Mouse (Mus musculus): ENCODE results near the gene Vmn1r220.
"Not testable (repeated sequence)": the region's sequence is repeated elsewhere in the genome, so short reads cannot be mapped to it uniquely, and the experiment has no call there.

Gene Vmn1r220

GRCm38 (mm10) chr13:23187875-23188274 lies at the start of gene Vmn1r220:
TSS of gene Vmn1r220 (minus strand) at chr13:23187975.
- no peak for DNase-seq (ENCODE audit: low spot score)

DNA sequence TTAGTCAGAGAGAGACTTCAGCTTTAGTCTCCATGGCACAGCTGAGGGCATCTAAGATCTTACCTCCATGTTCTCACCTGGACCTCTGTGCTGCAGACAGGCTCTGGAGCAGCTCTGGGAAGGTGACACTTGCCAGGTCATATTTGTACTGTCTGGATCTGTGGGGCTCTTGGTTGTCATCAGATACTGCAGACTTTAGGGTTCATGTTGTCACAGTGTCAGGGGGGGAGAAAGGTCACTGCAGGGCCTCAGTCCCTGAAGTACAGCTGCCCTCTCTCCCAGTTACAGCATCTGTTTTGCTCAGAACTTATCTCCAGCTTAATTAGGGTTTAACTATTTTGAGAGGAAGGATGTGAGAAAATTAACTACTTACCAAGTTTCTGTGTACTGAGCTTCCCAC lies 48.1 kb upstream of the Vmn1r220 start, which contains the start of gene Vmn1r222:
Vmn1r222 (minus strand) TSS at position 101 of the 400 bp plus-strand sequence.
- not testable (repeated sequence) for DNase-seq (ENCODE audit: low spot score)

DNA sequence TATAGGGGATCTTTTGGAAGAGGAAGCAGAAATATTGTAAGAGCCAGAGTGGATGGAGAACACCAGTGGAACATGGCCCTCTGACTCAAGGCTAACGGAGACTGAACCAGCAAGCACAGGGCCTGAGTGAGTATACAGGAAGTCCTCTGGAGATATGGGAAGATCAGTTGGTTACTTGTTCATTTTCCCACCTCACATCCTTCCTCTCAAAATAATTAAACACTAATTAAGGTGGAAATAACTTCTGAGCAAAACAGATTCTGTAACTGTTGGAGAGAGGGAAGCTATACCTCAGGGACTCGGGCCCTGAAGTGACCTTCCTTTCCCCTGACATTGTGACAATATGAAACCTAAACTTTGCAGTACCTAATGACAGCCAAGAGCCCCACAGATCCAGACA lies 26.1 kb upstream of the Vmn1r220 start, which contains the start of gene Vmn1r221:
Vmn1r221 (plus strand) TSS at position 301 of the 400 bp plus-strand sequence.
- not testable (repeated sequence) for DNase-seq (ENCODE audit: low spot score)

- not testable (repeated sequence) for DNase-seq (ENCODE audit: low spot score)
These were observed 16.1 kb upstream of the Vmn1r220 start for GRCm38 (mm10) chr13:23203885-23204284.

DNA sequence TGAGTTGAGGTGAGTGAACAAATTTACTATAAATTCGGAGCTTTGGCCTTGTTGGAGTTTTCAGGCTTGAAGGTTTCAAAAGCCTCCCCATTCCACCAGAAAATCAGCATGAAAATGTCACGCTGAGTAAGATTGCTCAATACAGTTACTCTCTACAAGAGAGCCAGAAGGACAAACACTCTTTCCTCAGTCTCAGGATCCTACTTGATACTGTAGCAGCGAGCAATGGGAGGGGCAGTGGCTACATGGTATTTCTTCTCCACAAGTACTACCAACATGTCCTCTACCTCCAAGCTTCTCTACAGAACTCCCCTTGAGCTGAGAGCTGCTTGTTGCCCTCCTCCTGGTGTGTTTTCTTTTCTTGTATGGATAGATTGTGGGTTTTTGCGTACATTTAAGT lies 21.3 kb downstream of the Vmn1r220 start:
- not testable (repeated sequence) for DNase-seq (ENCODE audit: low spot score)

GRCm38 (mm10) chr13:23159012-23159411 lies 28.8 kb downstream of the Vmn1r220 start, which contains the start of gene Vmn1r219:
TSS of gene Vmn1r219 (plus strand) at chr13:23159312.
- no peak for DNase-seq (ENCODE audit: low spot score)

DNA sequence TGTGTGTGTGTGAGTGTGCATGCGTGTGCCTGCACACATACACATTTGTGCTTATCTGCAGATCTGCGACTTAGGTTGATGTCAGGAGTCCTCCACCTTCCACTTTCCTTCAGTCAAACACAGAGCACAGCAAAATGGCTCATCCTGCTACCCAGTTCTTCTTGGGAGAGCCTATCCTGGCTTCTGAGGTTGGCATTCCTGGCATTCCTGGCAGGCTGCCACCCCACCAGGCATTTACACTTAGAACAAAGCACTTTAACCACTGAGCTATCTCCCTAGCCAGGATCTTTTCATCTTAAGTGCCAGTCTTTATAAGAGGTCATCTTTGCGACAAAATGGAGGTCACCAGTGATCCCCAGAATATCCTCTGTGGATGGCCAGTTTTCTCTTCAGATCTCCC lies 29.9 kb downstream of the Vmn1r220 start:
- DNase-seq (ENCODE audit: low spot score) = no peak

DNA sequence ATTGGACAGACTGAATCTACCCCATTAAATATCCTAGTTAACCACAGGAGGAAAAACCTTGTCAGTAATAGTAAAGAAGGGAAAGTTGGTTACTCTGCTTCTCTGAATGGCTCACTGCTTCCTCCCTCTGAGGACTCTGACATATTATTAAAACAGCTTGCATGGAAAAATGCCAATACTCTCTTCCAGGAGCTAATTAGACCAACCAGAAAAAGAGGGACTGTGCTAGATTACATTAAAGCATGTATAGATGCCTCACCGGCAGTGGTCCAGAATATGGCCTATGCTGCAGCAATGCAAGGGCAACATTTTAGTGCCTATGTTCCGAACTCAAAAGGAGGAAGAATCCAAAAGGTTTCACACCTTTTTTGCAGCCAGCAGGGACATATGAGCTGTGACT lies 48.9 kb downstream of the Vmn1r220 start:
- no peak for DNase-seq (ENCODE audit: low spot score)

- no peak for DNase-seq (ENCODE audit: low spot score)
These were observed 54.3 kb downstream of the Vmn1r220 start for GRCm38 (mm10) chr13:23133501-23133900.

DNA sequence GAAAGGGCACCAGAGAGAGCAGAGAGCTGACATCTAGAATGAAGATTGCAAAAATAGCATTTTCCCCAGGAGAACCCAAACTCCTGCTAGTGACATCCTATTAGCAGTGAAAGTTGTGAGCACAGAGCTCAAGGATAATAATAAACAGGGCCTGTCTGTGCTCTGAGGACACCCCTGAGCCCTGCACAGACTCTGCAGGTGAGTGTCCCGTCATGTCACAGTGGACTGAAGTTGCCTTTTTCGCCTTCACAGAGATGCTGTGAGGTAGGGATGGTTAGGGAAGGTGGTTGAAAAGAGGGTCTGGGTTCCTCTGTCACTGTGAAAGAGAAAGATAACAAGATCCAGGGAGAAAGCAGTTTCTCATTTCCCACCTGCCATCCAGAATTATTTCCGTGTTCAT lies 54.7 kb downstream of the Vmn1r220 start, which contains the start of gene Vmn1r218:
Vmn1r218 (plus strand) TSS at position 57 of the 400 bp plus-strand sequence.
- DNase-seq (ENCODE audit: low spot score) = no peak

All from testis, postnatal 14 days (tissue).